Mouse (Mus musculus): ENCODE data around the gene Cxcr6.

Gene Cxcr6

GRCm38 (mm10) chr9:123826631-123827030 lies 20.4 kb downstream of the Cxcr6 start:
- no peak for DNase-seq

DNA sequence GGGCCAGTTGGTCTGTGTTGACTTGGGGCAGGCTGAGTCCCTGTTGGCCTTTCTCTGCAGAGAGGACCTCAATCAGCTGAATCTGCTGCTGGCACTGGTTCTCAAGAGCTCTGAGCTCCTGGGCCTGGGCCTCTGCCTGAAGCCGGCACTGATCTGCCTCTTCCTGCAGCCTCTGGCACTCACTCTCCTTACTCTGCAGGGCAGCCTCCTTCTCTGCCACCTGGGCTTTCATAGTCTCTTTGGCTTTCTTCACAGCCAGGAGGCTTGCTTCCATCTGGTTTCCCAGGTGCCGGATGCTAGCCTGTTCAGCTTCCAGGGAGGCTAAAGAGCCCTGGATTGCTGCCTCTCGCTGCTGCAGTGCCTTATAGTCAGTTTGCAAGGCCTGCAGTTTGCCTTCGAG lies 22.6 kb downstream of the Cxcr6 start:
- DNase-seq, result peak; percentile 3 to 10

GRCm38 (mm10) chr9:123835851-123836250 lies 29.6 kb downstream of the Cxcr6 start:
- DNase-seq, result no peak

DNA sequence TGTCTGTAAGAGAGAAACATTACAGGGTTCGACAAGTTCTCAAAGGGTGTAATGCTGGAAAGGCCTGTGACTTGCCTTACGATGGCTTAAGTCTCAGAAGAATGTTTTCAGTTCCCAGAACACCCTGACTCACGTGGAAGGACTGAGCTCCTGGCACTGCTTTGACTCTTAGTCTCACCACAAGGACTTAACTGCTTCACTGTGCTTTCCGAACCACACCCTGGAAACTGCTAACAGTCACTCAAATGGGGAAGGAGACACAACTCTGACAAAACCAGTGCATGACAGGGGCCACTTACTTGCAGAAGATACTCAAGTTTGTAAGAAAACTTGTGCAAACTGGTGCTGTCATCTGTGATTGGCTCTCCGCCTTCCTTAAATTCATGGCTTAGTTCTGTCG lies 34.0 kb downstream of the Cxcr6 start:
- DNase-seq, result no peak

- DNase-seq, result no peak
Observed at GRCm38 (mm10) chr9:123844468-123844867, 38.2 kb downstream of the Cxcr6 start.

- no peak for DNase-seq
Observed at GRCm38 (mm10) chr9:123845120-123845519, 38.8 kb downstream of the Cxcr6 start.

- no peak for DNase-seq
Observed at GRCm38 (mm10) chr9:123846490-123846889, 40.2 kb downstream of the Cxcr6 start.

DNA sequence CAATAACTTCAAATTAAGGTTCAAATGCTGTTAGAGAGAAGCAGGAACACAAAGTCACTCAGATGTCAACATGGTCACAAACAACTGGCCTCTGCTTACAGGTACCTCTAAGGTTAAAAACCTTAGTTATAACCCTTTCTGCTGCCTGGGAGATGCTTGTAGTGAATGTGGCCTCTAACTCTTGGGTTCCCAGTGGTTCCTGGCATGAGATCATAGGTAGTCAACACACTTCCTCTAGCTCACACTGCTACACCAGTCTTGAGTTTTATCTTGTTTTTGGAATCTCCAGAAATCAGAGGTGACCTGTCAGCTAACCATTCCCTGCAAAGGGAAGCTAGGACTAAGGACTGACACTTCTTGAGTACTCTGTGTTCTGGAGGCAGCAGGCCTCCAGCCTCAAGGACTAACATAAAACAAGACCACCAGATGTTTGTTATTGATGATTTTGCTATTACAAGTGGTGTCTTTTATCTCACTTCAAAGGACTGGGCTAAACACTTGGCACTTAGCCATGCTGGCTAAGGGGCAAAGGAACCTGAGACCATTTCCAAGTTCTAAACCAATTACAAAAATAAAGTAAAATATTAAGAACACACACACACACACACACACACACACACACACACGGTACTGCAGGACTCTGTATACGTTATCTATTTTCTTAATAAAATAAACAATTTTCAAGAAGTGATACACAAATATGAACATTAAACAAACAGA lies 43.9 kb downstream of the Cxcr6 start:
- peak; percentile 25 to 29 for DNase-seq

DNA sequence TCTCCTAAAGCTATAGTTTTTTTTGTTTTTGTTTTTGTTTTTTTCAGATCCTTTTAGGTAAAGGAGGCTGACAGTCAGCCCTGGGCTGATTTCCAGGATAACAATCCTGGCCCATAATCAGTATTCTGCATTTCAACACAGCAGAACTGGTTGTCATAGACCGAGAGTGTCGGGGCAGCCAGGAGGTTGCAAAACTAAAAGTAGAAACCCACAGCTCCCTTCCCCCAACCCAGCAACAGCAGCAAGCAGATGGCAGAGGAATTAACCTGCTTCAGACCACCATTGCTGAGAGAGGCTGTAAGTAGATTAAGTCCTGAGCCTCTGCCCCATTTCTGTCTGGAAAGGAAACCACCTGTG lies 44.4 kb downstream of the Cxcr6 start:
- DNase-seq, result peak; percentile 28 to 40

DNA sequence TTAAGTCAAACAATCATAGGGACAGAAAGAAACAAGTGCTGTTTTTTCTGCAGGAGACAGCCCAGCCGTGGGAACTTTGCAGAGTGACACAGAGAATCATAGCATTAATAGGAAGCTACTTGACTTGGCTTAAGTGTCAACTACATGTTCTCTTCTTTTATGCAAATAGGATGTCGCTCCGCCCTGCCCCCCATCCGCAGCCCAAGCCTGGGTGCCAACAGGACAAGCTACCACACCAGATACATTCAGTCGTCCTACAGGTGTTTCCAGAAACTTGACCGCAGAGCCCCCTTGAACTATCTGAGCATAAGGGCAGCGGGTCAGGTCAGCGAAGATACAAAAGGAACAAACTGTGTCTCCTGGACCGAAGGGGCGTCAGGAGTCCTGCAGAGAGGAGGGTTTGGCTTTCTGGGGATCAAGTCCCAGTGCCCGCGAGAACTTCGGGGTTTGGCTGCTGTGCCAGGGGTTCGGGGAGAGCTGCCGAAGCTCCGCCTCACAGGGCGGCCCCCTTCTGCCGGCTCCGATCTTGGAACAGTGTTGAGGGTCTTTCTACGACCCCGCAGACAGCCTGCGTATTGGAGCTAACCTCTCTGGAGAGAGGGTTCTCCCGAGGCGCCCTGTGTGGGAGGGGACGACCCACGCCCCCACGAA lies 44.9 kb downstream of the Cxcr6 start:
- peak in 1 of 2 experiments; percentile 55 for DNase-seq

DNA sequence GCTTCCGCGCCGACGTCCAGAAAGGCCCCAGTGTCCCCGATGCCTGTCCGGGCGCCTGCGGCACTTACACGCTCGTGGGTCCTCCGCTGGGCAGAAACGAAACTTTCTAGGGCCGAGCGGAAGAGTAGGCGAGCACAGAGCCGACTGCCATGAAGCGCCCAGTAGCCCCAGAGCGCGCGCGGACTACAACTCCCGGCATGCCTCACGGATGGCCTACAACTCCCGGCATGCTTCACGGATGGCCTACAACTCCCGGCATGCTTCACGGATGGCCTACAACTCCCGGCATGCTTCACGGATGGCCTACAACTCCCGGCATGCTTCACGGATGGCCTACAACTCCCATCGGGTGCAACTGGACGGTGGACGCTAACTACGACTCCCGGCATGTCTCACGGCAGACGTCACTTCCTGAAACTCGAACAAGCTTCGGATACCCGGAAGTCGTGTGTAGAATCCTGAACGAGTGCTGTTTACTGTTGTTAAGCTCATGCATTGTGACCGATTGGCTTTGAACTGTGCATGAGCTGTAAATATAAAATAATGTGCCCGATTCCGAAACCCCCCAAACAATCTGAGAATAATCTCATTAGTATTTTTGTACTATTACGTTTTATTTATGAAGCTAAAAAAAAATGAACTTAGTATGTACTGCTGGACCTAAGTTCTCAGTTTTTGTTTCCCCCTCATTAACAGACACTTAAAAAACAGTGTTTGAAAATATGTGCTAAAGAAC lies 45.6 kb downstream of the Cxcr6 start, which contains the start of gene Fyco1:
TSS of gene Fyco1 (minus strand) at position 187 of the 736 bp plus-strand sequence.
- DNase-seq, result peak; percentile 93 to 95

GRCm38 (mm10) chr9:123852449-123853390 lies 46.4 kb downstream of the Cxcr6 start:
- peak; percentile 13 to 37 for DNase-seq

DNA sequence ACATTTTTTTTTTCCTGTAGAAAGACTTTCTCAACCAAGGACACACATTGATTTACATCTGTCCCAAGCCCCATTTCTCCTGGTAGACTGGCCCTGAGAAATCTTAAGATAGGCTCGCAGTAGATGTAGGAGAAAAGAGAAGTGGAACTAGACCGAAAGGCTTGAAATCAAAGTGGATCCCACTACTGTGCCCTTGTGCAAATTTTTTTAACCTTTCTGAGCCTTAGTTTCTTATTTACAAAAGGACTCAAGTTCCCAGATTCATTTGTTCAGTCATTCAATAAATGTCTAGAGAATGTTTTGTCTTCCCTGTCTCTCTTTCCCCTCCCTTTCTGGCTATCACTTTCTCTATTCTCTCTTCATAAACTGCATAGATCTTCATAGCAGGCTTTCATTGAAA lies 50.6 kb downstream of the Cxcr6 start:
- DNase-seq, result no peak
